Mouse (Mus musculus) kidney, adult 10 weeks (tissue): ENCODE measurements around the gene U2af1l4. TPM values are rescaled to one million over a fixed set of nuclear protein-coding genes. Genes with fewer than 3 reads are reported as not detected.

Experiments
- polyA plus RNA-seq: library from polyadenylated mRNA; stranded (reverse); fragments of 350-450 nt; fragmentation: Illumina TruSeq; extraction: RNeasy Lipid Tissue Mini Kit (QIAGEN cat#74804); gene quantifications from one replicate; pipeline ENCODE4 v1.2.3, GENCODE M21; 2014; ENCODE audit warnings: low read depth, low replicate concordance

U2af1l4 gene
- 15.9 TPM for polyA plus RNA-seq

GRCm38 (mm10) chr7:30563117-30563905, at the start of gene U2af1l4, which contains the start of the genes Gm49396 and Psenen:
TSS of gene U2af1l4 (plus strand) at chr7:30563301.
TSS of gene Gm49396 (plus strand) at chr7:30563344.
TSS of gene Psenen (minus strand) at chr7:30563627.

GRCm38 (mm10) chr7:30534633-30535577, 28.2 kb upstream of the U2af1l4 start, which contains the start of gene Arhgap33:
TSS of gene Arhgap33 (minus strand) at chr7:30535060.

GRCm38 (mm10) chr7:30552102-30553020, 10.7 kb upstream of the U2af1l4 start, which contains the start of the genes Hspb6 and Proser3:
TSS of gene Hspb6 (plus strand) at chr7:30552178.
TSS of gene Proser3 (minus strand) at chr7:30552299.

GRCm38 (mm10) chr7:30559443-30559954, 3.6 kb upstream of the U2af1l4 start, which contains the start of gene Lin37:
TSS of gene Lin37 (minus strand) at chr7:30559838.

GRCm38 (mm10) chr7:30564970-30565571, 2.0 kb downstream of the U2af1l4 start, which contains the start of gene Igflr1:
TSS of gene Igflr1 (plus strand) at chr7:30565427.

GRCm38 (mm10) chr7:30588676-30589434, 25.8 kb downstream of the U2af1l4 start, which contains the start of gene Kmt2b:
TSS of gene Kmt2b (minus strand) at chr7:30588726.

GRCm38 (mm10) chr7:30598786-30599185, 35.7 kb downstream of the U2af1l4 start, which contains the start of gene Zbtb32:
TSS of gene Zbtb32 (minus strand) at chr7:30598909.

GRCm38 (mm10) chr7:30612654-30613402, 49.7 kb downstream of the U2af1l4 start, which contains the start of gene Upk1a:
TSS of gene Upk1a (minus strand) at chr7:30612847.

Other genes with a start within 250 kb of the U2af1l4 start
- gene Syne4, start 248.5 kb upstream of the U2af1l4 start, polyA plus RNA-seq = 5.0 TPM
- gene E130208F15Rik, start 241.6 kb upstream of the U2af1l4 start, polyA plus RNA-seq = 1.4 TPM
- gene Sdhaf1, start 239.4 kb upstream of the U2af1l4 start, polyA plus RNA-seq = 5.7 TPM
- 0.69 TPM for gene Lrfn3, start 200.5 kb upstream of the U2af1l4 start, polyA plus RNA-seq
- 0.97 TPM for gene Tyrobp, start 149.5 kb upstream of the U2af1l4 start, polyA plus RNA-seq
- gene Hcst, start 143.4 kb upstream of the U2af1l4 start, polyA plus RNA-seq = not detected
- not detected for gene Nfkbid, start 141.6 kb upstream of the U2af1l4 start, polyA plus RNA-seq
- 1.6 TPM for gene Aplp1, start 117.8 kb upstream of the U2af1l4 start, polyA plus RNA-seq
- gene Kirrel2, start 105.6 kb upstream of the U2af1l4 start, polyA plus RNA-seq = not detected
- 3.5 TPM for gene Nphs1, start 105.0 kb upstream of the U2af1l4 start, polyA plus RNA-seq
- 2.5 TPM for gene Prodh2, start 69.7 kb upstream of the U2af1l4 start, polyA plus RNA-seq
- gene Arhgap33, start 28.2 kb upstream of the U2af1l4 start, polyA plus RNA-seq = 0.12 TPM
- gene Hspb6, start 11.1 kb upstream of the U2af1l4 start, polyA plus RNA-seq = 6.5 TPM
- gene Proser3, start 11.0 kb upstream of the U2af1l4 start, polyA plus RNA-seq = 0.81 TPM
- gene Lin37, start 3.5 kb upstream of the U2af1l4 start, polyA plus RNA-seq = not detected
- 2.1 TPM for gene Gm49396, start within 50 bp of the U2af1l4 start, polyA plus RNA-seq
- gene Psenen, start 326 bp downstream of the U2af1l4 start, polyA plus RNA-seq = 24.8 TPM
- not detected for gene Igflr1, start 2.1 kb downstream of the U2af1l4 start, polyA plus RNA-seq
- 2.1 TPM for gene Kmt2b, start 25.4 kb downstream of the U2af1l4 start, polyA plus RNA-seq
- not detected for gene Zbtb32, start 35.6 kb downstream of the U2af1l4 start, polyA plus RNA-seq
- not detected for gene Upk1a, start 49.5 kb downstream of the U2af1l4 start, polyA plus RNA-seq
- 1,773 TPM for gene Cox6b1, start 62.9 kb downstream of the U2af1l4 start, polyA plus RNA-seq
- not detected for gene Etv2, start 72.6 kb downstream of the U2af1l4 start, polyA plus RNA-seq
- 0.40 TPM for gene Rbm42, start 87.0 kb downstream of the U2af1l4 start, polyA plus RNA-seq
- 1.5 TPM for gene Haus5, start 101.7 kb downstream of the U2af1l4 start, polyA plus RNA-seq
- not detected for gene Pmis2, start 108.3 kb downstream of the U2af1l4 start, polyA plus RNA-seq
- not detected for gene 2200002J24Rik, start 135.6 kb downstream of the U2af1l4 start, polyA plus RNA-seq
- 6.0 TPM for gene Atp4a, start 148.9 kb downstream of the U2af1l4 start, polyA plus RNA-seq
- 25.1 TPM for gene Tmem147, start 166.2 kb downstream of the U2af1l4 start, polyA plus RNA-seq
- gene Gapdhs, start 180.4 kb downstream of the U2af1l4 start, polyA plus RNA-seq = not detected
- 0.24 TPM for gene Sbsn, start 188.2 kb downstream of the U2af1l4 start, polyA plus RNA-seq
- not detected for gene Dmkn, start 200.5 kb downstream of the U2af1l4 start, polyA plus RNA-seq
- not detected for gene Krtdap, start 224.6 kb downstream of the U2af1l4 start, polyA plus RNA-seq